Mouse (Mus musculus): Measurements from ENCODE around the gene Pip4k2a.

DNA sequence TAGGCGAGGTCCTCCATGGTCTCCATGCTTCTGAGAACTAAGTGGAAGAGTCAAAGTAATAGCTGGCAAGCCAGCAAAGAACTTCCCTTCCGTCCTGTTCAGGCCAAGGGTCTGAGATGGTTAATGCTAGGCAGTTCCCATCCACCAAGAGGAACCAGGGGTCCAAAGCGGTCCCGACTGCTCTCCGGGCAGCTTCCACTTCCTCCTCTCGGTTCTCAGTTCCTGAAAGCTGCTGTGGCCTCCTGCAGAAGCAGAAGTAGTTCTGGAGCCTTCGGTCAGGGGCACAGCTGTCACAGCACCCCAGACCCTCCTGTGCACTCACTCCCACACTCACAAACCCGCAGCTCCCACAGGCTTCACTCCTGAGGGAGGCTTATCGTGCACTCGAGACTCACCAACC lies 6.9 kb upstream of the Pip4k2a start:
- TF ChIP-seq CTCF (IDR thresholded peaks at IDR 0.05; ENCODE audit: insufficient read depth, low read depth, low read length) (no peak), POLR2A (IDR thresholded peaks at IDR 0.05; ENCODE audit: insufficient read depth, low read depth, low read length) (no peak)
